Mouse (Mus musculus) liver, adult 2 months (tissue): Measurements from ENCODE around the gene Stkld1.

Source experiments
- CTCF ChIP-seq: fragments of 200-500 bp; IDR thresholded peaks from 2 replicates; pipeline ENCODE4 v1.5.1; 2011; ENCODE audit warnings: low read depth, low read length, control low read depth
- POLR2A ChIP-seq: fragments of 200-500 bp; IDR thresholded peaks from 2 replicates; pipeline ENCODE4 v1.6.1; 2011; ENCODE audit warnings: low read length, control low read depth; ENCODE audit not compliant: insufficient read depth; ENCODE audit errors: extremely low read depth

DNA sequence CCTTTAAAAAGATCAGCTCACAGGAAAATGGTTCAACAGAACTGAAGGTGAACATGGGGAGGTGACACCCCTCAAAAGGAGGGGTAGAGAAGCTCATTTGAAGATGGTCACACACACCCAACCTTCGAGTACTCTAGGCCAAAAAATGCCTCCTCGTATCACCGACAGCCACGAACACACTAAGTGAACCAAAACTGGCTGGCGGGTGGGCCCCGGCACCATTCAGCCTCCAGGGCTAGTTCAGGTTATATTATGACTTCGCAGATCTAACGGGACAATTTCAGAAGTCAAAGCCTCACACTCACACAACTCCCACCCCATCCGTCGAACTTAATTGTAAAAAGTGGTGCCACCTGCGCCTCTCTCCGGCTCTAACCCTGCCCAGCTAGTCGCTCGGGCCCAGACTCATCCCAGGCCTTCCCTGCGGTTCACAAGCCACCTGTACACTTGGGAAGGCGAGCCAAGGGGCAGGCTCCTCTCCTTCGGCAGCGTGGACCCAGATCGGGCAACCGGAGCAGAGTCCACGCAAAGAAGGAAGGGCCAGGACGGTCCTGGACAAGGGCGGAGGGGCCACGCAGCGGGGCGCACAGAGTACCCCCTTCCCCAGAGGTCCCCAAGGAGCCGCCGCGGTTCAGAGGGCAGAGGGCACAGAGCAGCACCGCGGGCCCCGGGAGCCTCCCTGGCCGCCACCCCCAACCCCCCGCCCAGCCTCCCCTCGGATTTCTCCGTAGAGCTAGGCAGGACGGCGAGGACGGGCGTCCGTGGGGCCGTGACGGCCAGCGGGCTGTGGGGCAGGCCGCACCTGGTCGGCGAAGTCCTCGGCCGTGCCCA lies 1.2 kb upstream of the Stkld1 start:
- TF ChIP-seq POLR2A (no peak), CTCF (no peak)
